Mouse (Mus musculus) erythroblast, embryonic 14.5 days (primary cell): ENCODE results near the gene Igf2bp3.

Experiments used
- GATA1 ChIP-seq: IDR thresholded peaks from 2 replicates; pipeline ENCODE4 v1.6.1; 2012; ENCODE audit warnings: low read length, inconsistent platforms, mixed read lengths
- TAL1 ChIP-seq: IDR thresholded peaks from 3 replicates; pipeline ENCODE4 v1.6.1; 2012; ENCODE audit warnings: low read length, inconsistent platforms, mixed read lengths

DNA sequence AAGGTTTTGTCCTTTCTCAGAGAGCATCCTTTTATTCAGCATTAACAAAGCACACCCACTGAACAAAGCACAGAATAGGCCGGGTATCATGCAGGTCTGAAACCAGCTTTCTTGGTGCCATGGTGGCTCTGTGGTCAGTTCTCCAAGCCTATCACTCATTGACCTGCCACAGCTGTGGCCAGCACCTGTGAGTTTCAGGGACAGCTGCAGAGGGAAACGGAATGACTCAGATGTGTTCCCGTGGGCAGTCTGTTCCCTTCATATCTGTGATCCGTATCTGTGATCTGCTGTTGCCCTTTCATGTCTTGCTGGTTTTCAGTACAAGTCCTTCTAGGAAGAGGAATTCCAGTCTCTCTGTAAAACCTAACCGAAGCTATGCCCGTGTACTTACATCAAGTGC is 168.3 kb downstream of the Igf2bp3 start:
- TF ChIP-seq GATA1 (no peak), TAL1 (no peak)
